Mouse (Mus musculus) skeletal muscle tissue, adult 2 months (tissue): ENCODE results near the gene Actl6a.

ENCODE experiments used
- DNase-seq: peaks from one replicate; pipeline ENCODE4 v3.0.0-alpha.2; 2012; ENCODE audit warnings: low read depth, low spot score

Actl6a gene

GRCm38 (mm10) chr3:32749820-32750579 lies 43.9 kb downstream of the Actl6a start:
- DNase-seq, result no peak

- DNase-seq, result no peak
Observed at GRCm38 (mm10) chr3:32754384-32754915, 48.4 kb downstream of the Actl6a start.

DNA sequence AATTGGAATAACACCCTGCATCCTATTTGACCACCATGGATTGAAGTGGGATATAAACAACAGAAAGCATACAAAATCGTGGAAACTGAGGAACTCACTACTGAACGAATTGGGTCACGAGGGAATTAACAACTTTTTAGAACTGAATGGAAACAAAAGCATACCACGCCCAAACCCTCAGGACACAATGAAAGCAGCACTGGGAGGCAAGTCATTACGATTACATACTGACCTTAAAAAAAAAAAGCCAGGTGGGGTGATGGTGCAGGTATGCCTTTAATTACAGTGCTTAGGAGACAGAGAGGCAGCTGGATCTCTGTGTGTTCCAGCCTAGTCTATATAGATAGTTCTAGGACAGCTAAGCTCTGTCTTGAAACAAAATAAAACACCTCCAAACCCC lies 53.1 kb downstream of the Actl6a start:
- no peak for DNase-seq

DNA sequence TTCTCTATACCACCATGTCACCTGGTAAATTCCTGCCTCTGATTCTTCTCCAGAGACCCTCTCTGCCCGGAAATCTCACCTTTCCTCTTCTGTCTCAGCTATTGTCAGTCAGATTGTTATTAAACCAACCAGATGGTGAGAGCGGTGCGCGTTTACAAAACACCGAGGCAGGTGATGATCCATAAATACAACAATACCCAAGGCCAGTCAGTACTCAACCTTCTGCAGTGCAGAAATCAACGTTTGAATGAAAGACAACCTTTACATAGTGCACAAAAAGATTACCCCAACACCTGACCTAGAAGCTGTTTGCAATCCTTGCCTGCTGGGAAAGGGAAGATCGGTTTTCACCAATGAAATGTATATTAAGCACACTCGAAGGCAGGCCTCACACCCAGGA lies 56.9 kb downstream of the Actl6a start:
- no peak for DNase-seq

DNA sequence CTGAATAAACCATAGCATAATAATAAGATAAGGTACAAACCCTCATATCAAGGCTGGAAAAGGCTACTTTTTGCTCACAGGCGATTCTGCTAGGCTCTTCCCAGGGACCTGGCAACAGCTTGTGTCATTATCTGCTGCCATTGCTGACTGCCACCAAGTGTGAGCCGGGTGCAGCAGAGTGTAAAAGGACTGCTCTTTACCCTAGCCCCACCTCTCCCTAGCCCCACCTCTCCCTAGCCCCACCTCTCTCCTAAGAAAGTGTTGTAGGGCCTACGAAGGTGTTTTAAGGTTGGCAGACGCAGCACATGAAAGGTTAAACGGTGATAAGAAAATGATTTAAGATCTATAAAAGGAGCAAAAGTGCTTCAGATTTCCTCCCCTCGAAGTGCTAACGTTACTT lies 57.8 kb downstream of the Actl6a start:
- no peak for DNase-seq

- no peak for DNase-seq
Observed at GRCm38 (mm10) chr3:32770781-32771180, 64.7 kb downstream of the Actl6a start.
